Mouse (Mus musculus) layer of hippocampus, postnatal 14 days (tissue): ENCODE data around the gene Rsph10b. TPM values are rescaled to one million over a fixed set of nuclear protein-coding genes. Genes with fewer than 3 reads are reported as not detected.

Source experiments
- DNase-seq, 2 experiments: peaks; one replicate each; pipeline ENCODE4 v3.0.0; 2021 to 2022; ENCODE audit warnings: low spot score in 2 of 2, mixed read lengths in 1 of 2
- long read RNA-seq, 2 experiments: library from polyadenylated mRNA; stranded (forward); transcript quantifications; one replicate each; pipeline ENCODE4 v2.0.0; 2021
- total RNA-seq, 2 experiments: library from RNA; stranded (reverse); gene quantifications; 2 replicates each; pipeline ENCODE4 v1.2.3; 2021

The Rsph10b gene
- total RNA-seq: 1 to 10 TPM; 3.0 to 5.4 TPM
- long read RNA-seq, experiment 1, partial matches to known transcripts: 0 of 2 reads
- long read RNA-seq, experiment 1, other reads (novel, unspliced or antisense): 2 of 2 reads
- long read RNA-seq, experiment 2, partial matches to known transcripts: 1 of 4 reads
- long read RNA-seq, experiment 2, other reads (novel, unspliced or antisense): 3 of 4 reads

DNA sequence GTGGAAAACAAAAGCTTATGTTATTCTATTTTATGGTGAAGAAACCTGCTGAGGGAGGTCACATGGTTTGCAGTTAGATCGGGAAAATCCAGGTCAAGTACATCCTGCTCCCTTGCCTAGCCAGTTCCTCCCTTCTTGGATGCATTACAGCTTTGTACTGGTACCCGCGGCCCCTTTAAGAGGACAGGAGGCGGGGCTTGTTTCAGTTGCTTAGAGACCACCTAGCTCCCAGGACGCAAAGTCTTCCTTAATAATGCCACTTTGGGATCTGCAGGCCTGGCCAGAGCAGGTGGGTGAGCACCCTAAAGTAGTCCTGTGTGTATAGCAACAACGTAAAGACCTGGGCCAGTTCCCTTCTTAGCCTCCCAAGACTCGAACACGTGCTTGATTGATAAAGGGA lies at the start of gene Rsph10b:
Gene Rsph10b (plus strand): TSS at position 205 of the 400 bp plus-strand sequence.
- peak in 1 of 2 experiments; percentile 30 for DNase-seq

DNA sequence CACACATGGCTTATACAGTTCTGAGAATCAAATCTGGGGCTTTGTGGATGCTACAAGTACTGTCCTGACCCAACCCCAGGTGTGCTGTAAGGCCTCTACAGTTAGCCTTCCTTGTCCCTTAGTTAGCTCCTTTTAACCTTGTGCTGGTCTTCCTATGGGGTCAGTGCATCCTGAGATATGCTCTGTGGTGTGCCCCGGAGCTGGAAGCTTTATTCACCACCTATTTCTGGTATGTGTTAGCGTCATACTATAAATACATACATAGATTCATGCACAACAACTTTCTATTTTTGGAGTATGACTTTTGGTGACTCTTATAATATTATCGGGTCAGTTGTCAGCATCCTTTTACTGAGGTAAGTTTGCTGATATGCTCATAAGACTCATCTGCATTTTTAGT lies 47.6 kb upstream of the Rsph10b start:
- DNase-seq: no peak

DNA sequence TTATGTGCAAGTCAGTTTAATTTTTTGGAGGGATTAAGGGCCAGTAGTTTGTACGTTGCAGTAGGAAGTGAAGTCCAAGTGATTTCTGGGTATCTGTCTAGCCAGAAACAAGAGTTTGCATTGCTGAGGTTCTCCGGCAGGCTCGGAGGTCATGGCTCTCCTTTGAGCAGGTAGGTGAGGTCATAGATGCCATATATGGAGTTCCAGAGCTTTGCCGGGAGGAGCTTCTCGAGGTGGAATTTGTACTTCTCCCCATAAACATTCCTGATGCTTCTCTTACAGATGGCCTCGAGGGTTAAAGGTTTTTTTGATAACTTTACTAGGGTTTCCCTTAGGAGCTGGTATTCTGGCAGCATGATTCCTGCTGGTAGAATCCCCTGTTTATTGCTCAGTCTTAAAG lies 42.1 kb upstream of the Rsph10b start:
- DNase-seq: no peak

DNA sequence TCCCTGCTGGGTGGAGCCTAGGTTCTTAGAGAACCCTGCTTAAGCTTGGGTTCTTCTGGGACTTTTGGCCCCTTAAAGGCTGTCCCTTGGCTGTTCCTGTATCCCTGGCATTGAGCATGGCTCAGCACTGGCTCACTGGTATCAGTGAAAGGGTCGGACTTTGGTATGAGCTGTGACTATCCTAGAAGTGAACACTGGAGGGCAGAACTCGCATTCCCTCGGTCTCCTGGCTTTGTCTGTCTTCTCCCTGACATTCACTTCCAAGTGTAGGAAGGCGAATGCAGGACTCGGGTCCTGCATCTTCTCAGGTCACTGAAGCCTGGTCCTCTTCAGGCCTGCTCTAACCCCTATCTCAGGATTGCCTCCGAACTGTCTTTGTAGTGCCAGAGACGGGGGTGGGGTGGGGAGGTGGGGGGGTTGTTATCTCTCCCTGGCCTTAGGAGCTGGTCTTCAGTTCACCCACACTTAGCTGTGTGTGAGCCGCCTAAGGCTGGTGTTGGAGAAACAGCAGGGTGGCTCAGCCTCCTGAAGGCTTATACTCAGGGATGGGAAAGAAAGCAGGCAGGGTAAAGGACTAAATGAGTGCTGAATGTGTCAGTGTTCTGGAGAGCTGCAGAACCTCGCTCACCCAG lies 40.5 kb upstream of the Rsph10b start:
- DNase-seq: peak; percentile 22 to 35

DNA sequence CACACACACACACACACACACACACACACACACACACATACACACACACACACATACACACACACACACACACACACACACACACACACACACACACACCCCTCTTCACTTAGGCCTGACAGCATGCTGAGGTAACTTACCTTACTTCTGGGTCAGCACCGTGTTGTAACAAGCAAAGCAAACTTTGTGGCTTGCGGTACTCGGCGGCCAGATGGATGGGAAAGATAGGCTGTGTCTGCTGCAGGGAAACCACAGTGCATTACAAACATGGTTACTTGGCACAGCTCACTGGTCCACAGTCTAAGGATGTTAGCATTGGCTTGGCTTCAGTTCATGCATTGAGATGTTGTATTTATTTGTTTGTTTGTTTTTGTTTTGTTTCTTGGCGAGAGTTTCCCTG lies 39.4 kb upstream of the Rsph10b start:
- DNase-seq: no peak

DNA sequence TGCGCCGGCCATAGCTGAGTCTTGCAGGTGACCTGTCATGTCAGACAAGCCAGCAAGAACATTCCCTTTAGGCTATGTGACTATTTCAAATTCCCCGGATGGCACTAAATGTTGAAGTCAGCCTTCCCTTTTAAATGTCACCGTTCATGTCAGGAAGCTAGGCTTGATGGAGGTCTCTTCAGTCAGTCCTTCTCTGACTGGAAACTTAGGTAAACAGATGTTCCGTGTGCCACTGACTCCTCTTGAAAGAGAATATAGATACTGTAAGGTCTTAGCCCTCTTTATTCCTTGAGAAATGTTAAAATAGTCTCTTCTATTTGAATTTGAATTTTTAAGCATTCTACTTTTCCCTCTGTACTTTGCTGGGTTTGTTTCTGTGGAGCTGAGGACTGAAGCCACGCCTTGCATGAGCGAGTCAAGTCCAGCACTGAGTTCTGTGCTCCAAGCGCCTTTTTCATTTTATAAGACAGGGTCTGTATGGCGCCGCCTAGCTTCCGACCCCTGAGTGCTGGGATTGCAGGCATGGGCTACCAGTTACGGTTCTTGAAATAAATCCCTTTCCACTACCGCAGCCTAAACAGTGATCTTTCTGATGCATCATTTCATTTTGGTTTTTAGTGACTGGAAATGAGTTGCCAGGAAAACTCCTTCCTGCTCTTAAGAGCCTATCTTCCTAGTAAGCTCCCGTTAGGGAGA lies 35.1 kb upstream of the Rsph10b start, which contains the start of gene Ankrd61:
Gene Ankrd61 (minus strand): TSS at position 51 of the 696 bp plus-strand sequence.
- DNase-seq: no peak

DNA sequence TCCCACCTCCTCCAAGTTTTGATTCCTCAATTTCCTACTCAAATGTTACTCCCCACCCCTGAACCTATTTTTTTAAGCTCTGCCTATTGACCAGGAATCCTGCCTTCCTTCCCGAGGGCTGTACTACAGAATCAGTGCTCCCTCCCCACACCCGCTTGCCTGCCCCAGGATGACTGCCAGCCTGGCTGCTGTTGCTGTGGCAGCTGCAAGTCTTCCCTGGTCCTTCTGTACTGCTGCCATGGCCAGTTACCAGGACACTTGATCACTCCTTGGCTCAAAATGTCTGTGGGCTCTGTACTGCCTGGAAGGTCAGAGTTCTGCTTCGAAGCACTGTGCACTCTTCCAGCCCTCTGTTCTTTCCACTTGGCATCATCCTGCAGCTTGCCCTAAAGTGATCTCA lies 30.7 kb upstream of the Rsph10b start:
- peak; percentile 29 to 58 for DNase-seq

DNA sequence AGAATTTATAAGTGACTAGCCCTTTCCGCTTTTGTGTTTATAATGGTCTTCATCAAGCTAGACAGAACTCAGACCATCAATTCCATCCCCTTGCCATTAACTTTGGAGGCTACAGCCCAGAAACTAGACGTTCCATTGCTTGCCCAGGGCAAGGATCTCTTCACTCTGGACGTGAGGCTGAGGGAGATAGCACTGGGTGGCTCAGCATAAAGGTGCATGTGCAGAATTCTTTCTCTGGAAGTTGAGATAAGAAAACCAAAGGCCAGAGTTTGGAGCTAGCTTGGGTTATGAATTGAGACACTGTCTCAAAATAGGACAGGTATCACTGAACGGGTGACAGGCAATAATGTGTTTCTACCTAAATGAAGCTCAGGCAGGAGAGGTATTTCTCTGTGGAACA lies 29.0 kb upstream of the Rsph10b start:
- DNase-seq: no peak

DNA sequence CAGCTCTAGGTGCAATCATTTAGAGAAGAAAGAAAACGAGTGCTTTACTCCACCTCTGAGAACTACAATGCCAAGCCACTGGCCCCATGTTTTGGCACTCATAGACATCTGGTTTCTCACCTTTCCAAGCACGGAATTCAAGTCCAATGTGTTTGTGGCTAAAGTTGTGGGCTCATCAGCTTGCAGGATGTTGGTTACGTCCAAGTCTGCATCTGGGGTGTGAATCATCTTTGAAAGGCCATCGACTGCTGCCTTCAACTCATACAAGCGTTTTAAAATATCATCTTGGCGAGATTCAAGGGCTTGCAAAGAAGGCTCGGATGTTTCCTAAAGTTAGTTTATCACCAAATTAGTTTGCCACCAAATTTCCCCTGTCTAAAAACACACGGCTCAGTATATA lies 26.4 kb upstream of the Rsph10b start:
- DNase-seq: no peak

DNA sequence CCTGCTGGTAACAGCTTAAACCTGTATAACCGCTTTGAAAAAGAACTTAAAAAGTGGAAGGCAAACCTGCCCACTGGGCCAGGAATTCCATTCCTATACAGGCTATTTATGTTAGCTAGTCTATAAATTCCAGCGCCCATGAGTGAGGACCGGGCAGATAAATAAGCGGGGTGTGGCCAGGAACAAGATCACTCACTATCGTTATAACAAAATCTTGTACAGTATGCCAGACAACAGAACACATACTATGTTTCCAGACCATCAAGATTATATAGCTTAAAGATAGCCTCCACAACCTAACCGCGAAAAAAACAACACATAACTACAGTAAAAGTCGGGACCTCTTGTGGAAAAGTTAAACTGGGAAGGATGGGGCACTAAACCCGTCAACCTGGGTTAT lies 23.9 kb upstream of the Rsph10b start:
- DNase-seq: no peak

DNA sequence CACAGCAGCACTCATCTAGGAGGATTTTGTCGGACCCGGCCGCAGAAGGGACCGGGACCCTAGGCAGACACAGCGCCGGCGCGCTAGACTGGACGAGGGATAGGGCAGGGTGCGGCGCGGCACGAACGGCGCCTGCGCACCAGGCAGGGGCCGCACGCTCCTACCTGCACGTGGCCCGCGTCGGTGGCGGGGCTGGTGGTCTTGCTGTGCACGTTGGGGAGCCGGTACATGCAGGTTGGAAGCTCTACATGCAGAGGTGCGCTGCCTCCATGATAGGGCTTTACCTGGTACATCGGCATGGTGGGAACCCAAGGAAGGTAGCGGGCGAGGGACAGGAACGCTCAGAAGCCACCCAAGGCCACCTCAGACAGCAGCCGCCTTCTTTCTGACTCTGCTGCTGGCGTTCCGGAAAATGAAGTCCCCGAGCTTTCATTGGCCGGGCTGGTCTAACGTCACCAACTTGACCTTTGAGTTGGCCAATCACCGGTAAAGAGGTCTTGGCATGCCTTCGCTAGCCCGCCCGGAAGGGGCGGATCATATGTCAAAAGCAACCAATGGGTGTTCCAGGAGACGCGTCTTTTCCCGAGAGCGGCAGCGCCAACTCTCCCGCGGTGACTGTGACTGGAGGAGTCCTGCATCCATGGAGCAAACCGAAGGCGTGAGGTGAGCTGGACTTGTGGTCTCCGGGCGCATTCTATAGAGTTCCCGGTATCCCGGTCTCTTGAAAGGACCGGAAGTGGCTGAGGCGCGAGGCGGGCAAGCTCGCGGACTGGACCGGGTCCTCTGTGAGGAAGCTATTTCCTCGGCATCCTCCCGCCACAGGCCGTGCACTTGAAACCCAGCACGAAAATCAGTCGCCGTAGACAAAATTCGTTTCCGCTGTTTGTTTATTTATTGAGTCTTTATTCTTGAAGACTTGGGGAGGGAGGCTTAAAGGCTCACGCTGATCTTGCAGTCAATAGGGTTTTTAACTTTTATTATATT lies 23.1 kb upstream of the Rsph10b start, which contains the start of the genes Aimp2 and Pms2:
Gene Aimp2 (minus strand): TSS at position 431 of the 984 bp plus-strand sequence.
Gene Pms2 (plus strand): TSS at position 548 of the 984 bp plus-strand sequence.
- peak; percentile 95 to 99 for DNase-seq

DNA sequence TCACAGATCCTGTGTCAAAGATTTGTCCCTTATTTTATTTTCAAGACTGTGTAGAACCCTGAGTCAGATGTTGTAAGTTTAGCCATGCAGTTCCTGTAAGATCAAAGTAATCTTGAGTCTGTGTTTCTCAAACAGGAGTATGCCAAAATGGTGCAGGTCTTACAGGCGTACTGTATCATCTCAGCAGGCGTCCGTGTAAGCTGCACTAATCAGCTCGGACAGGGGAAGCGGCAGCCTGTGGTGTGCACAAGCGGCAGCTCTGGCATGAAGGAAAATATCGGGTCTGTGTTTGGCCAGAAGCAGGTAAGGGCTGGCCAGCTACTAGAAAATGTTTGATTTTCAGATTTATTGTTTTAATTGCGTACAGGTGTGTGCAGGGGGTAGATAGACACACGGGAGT lies 16.6 kb upstream of the Rsph10b start:
- no peak for DNase-seq

DNA sequence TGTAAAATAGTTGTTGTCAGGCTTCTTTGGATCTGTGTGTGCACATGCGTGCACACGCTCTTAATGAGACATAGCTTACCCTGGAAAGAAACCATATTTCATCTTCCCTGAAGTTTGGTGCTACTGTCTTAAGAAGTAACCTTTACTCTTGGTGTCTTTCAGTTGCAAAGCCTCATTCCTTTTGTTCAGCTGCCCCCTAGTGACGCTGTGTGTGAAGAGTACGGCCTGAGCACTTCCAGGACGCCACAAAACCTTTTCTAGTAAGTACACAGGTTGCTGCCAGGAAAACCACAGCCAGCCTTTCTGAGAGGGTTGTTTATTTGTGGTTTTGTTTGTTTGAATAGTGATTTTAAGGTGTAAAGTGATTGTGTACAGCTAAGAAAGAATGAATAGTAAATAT lies 15.4 kb upstream of the Rsph10b start:
- DNase-seq: no peak

DNA sequence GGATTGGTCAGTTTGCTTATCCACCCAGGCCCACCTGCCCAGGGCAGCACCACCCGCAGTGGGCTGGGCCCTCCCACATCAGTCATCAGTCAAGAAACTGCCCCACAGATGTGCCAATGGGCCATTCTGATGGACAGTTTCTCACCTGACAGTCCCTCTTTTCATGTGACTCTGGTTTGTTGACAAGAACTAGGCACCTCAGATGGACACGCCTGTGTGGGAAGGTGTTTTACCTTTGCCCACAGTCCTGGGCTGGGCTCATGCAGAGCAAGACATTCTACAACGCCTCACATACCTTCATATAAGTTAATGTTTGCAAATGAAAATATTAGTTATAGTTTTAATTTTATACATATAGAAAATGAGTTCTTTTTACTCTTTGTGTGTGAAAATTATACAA lies 14.7 kb upstream of the Rsph10b start:
- no peak for DNase-seq

DNA sequence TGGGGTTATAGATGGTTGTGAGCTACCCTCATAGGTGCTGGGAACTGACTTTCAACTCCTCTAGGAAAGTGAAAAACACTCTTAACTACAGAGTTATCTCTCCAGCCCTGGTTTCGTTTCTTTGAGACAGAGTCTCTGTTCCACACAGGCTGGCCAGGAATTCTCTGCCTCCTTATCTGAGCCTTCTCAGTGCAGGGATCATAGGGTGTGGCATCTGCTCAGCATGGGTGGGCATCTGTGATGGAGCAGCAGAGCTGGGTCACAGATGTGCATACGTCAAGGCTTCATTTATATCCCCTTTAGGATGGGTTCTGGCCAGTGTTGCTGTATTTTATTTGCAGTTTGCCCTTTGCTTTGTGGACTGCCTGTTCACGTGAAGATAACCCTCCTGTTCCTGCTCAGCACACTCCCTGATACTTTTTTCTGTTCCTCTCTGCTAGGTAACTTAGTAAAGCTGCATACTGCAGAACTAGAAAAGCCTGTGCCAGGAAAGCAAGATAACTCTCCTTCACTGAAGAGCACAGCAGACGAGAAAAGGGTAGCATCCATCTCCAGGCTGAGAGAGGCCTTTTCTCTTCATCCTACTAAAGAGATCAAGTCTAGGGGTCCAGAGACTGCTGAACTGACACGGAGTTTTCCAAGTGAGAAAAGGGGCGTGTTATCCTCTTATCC lies 7.9 kb upstream of the Rsph10b start:
- DNase-seq: no peak

DNA sequence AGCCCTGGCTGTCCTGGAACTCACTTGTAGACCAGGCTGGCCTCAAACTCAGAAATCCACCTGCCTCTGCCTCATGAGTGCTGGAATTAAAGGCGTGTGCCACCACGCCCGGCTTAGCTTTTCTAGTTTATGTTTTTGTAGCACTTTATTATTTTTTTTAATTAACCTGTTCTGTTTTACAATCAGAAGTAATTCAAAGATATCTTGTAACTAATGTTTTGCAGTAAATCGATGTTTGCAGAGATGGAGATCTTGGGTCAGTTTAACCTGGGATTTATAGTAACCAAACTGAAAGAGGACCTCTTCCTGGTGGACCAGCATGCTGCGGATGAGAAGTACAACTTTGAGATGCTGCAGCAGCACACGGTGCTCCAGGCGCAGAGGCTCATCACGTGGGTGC lies 5.0 kb upstream of the Rsph10b start, which contains the start of gene Gm42421:
Gene Gm42421 (plus strand): TSS at position 301 of the 400 bp plus-strand sequence.
- no peak for DNase-seq

DNA sequence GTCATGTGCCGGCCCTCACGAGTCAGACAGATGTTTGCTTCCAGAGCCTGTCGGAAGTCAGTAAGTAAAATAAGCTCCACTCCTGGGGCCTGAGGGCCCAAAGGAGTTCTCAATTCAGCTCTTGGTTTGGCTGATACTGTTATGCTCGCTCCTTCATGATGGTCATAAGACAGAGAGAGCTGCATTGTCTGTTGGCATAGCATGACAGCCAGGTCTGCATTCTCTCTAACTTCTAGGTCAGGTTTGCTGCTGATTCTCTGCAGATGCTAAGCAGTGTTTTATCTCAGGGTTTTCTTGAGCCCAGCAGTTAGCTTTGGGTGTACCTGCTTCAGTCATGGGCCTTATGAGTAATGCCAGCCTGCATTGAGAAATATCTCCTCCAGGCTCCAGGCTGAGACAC lies 3.5 kb upstream of the Rsph10b start:
- no peak for DNase-seq

DNA sequence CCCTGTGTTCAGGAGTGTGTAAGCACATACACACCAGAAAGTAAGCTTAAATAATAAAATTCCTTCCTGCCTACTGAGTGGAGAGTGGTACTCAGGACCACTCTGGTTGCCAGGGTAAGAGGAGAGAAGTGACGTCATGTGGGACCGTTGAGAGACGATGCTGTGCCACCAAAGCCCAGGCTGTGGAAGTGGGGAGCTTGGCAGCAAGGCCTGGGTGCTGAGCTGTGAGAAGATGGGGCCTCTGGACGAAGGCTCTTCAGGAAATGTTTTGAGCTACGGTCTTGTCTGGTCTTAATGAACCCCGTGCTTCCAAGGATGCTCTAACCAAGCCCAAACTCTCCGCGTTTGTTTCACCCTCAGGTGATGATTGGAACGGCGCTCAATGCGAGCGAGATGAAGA lies 2.2 kb upstream of the Rsph10b start:
- DNase-seq: no peak

DNA sequence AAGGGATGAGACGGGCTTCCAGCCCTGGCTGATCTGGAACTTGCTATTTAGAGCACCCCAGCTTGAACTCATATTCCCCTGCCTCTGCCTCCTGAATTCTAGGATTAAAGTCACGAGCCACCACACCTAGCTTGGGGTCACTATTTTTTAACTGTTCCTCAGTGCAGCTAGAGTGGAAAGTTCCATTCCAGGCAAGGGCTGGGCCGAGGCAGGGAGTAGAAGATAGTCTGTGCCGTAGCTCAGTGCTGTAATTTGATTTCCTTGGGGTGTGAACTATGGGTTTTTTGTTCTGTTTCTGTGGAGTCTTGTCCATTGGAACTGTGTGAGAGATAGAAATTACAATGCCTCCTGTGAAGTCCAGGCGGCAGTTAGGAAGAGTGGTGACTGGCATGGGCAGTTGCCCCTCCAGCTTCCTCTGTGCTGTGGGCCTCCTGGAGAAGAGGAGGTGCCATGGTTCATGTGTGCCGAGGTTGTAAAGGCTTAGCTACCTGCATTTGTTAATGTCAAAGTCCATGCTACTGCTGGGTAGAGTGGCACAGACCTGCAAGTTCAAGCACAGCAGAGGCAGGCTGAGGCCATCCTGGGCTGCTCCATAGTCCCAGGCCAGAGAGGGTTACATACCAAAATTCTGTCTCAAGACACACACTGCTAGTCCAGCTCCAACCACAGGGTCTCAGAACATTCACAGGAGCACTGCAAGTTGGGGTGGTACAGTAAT lies 813 bp upstream of the Rsph10b start:
- no peak for DNase-seq

DNA sequence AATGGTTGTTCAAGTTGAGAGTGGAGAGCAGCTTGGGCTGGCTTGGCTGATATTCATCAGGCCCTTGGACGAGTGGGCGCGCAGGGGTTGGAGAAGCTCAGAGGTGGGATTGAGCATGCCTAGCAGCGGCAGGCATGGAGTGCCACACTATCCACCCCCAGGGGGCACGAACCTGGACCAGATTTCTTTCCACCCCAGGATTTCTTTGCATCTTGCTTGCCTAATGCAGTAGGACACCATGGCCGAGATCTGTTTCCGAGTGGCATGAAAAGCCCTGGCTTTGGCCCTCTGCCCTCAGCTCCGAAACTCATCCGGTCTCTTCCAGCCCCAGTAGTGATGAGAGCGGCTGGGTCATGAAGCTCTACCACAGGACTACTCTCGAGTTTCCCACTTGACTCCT lies 579 bp downstream of the Rsph10b start:
- DNase-seq: no peak
